Mouse (Mus musculus) bone marrow, adult 2 months (tissue): ENCODE data around the gene Aldh1a3. TPM values are rescaled to one million over a fixed set of nuclear protein-coding genes. Genes with fewer than 3 reads are reported as not detected.

Experiments used
- H3K27ac ChIP-seq: fragments of 200-500 bp; 2 replicates; pipeline ENCODE4 v1.5.1; 2012; ENCODE audit warnings: low read depth, mild to moderate bottlenecking, control low read depth, inconsistent platforms, low read length; ENCODE audit not compliant: control insufficient read depth, poor library complexity, insufficient read depth
- H3K4me1 ChIP-seq: fragments of 200-500 bp; 2 replicates; pipeline ENCODE4 v1.6.1; 2011; ENCODE audit warnings: low read length; ENCODE audit not compliant: control insufficient read depth, insufficient read depth
- H3K4me3 ChIP-seq: fragments of 200-500 bp; replicated peaks from 2 replicates; pipeline ENCODE3; 2011; ENCODE audit warnings: mild to moderate bottlenecking, low read depth, low read length, control low read depth; ENCODE audit not compliant: control insufficient read depth
- CTCF ChIP-seq: fragments of 200-500 bp; IDR thresholded peaks from 2 replicates; pipeline ENCODE4 v1.5.1; 2011; ENCODE audit warnings: low read length, control low read depth; ENCODE audit not compliant: control insufficient read depth, insufficient read depth
- POLR2A ChIP-seq: fragments of 200-500 bp; IDR thresholded peaks from 2 replicates; pipeline ENCODE4 v1.6.1; 2011; ENCODE audit warnings: low read depth, mild to moderate bottlenecking, control low read depth, low read length, borderline replicate concordance; ENCODE audit not compliant: control insufficient read depth
- WGBS: fragments of 180-500 bp; shearing (Covaris S2); methylation state at CpG from one replicate; pipeline ENCODE4 v1.1.7; 2018; 5-methylcytosine and 5-hydroxymethylcytosine counted together
- polyA plus RNA-seq: library from polyadenylated mRNA; stranded (reverse); fragments of >200 nt; gene quantifications from 2 replicates; pipeline ENCODE4 v1.2.4, GENCODE M21; 2011; ENCODE audit warnings: low replicate concordance; ENCODE audit not compliant: missing spikeins, insufficient read depth, insufficient read length

The Aldh1a3 gene
- polyA plus RNA-seq, 1 experiment: 2.0 TPM

DNA sequence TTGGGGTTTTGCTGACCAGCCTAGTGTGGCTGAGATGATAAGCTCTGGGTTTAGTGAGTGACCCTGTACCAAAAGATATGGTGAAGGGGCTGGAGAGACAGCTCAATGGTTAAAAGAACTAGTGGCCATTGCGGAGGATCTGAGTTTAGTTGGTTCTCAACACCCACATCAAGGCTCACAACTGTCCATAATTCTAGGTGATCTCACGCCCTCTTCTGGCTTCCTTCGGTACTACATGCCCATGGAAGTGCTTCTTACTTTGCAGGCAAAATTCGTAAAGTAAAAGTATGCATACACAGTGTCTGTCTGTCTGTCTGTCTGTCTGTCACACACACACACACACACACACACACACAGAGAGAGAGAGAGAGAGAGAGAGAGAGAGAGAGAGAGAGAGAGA is 85.0 kb downstream of the Aldh1a3 start:
- H3K4me1 ChIP-seq: no peaks in the 10 kb centered on the region; the same call in 1 of the 2 replicates
- no peak overlapping the region for H3K4me3 ChIP-seq
- WGBS: 43% methylated on average over 4 of the region's 4 CpGs
- TF ChIP-seq POLR2A (no peak), CTCF (no peak)
- H3K27ac ChIP-seq: no peak overlapping the region

Other genes starting within 250 kb of the Aldh1a3 start
- gene Gm10974, start 61.6 kb downstream of the Aldh1a3 start, polyA plus RNA-seq: not detected in 2 replicates
- 4.6 and 21.6 TPM in 2 replicates for gene Lrrk1, start 39.2 kb downstream of the Aldh1a3 start, polyA plus RNA-seq